Mouse (Mus musculus) heart, embryonic 15.5 days (tissue): Measurements from ENCODE around the gene Lamtor2. TPM values are rescaled to one million over a fixed set of nuclear protein-coding genes. Genes with fewer than 3 reads are reported as not detected.
A peak's percentile ranks its signal among the peaks of the same experiment; 100 is the strongest.

ENCODE experiments used
- ATAC-seq: fragments of 200-750 bp; cut with Nextera tagmentation; replicated peaks from 2 replicates; pipeline ENCODE4 v1.8.0; 2017; ENCODE audit warnings: low read depth, moderate TSS enrichment; ENCODE audit not compliant: insufficient number of reproducible peaks, insufficient read depth, low FRiP score
- H3K27ac ChIP-seq: fragments of 300-500 bp; sonication (generic); 2 replicates; pipeline ENCODE4 v1.5.1; 2015; ENCODE audit warnings: mild to moderate bottlenecking, inconsistent platforms
- H3K27me3 ChIP-seq: fragments of 300-500 bp; sonication (generic); 2 replicates; pipeline ENCODE4 v1.6.1; 2015; ENCODE audit warnings: inconsistent platforms
- H3K36me3 ChIP-seq: fragments of 300-500 bp; sonication (generic); 2 replicates; pipeline ENCODE4 v1.6.1; 2015; ENCODE audit warnings: mild to moderate bottlenecking, inconsistent platforms
- H3K4me1 ChIP-seq: fragments of 300-500 bp; sonication (generic); replicated peaks from 2 replicates; pipeline ENCODE4 v1.6.1; 2015; ENCODE audit warnings: inconsistent platforms
- H3K4me2 ChIP-seq: fragments of 300-500 bp; sonication (generic); 2 replicates; pipeline ENCODE4 v1.6.1; 2015; ENCODE audit warnings: inconsistent platforms, mild to moderate bottlenecking, moderate library complexity
- H3K4me3 ChIP-seq: fragments of 300-500 bp; sonication (generic); 2 replicates; pipeline ENCODE4 v1.5.1; 2015; ENCODE audit warnings: mild to moderate bottlenecking, inconsistent platforms
- H3K9ac ChIP-seq: fragments of 300-500 bp; sonication (generic); 2 replicates; pipeline ENCODE4 v1.6.1; 2015; ENCODE audit warnings: mild to moderate bottlenecking, inconsistent platforms
- H3K9me3 ChIP-seq: fragments of 300-500 bp; sonication (generic); replicated peaks from 2 replicates; pipeline ENCODE4 v1.6.1; 2016; ENCODE audit warnings: inconsistent platforms
- WGBS: fragments of 180-500 bp; shearing (Covaris S2); methylation state at CpG from one replicate; pipeline ENCODE4 v1.1.7; 2015; ENCODE audit warnings: mixed read lengths; 5-methylcytosine and 5-hydroxymethylcytosine counted together
- polyA plus RNA-seq: library from polyadenylated mRNA; unstranded; fragments of >200 nt; fragmentation: Nextera tagmentation; extraction: Ambion mirVana; gene quantifications from 2 replicates; pipeline ENCODE4 v1.2.1, GENCODE M21; 2015

Lamtor2 gene
- polyA plus RNA-seq, 1 experiment from 2014 or later, result 119 TPM

GRCm38 (mm10) chr3:88567892-88568291, 15.0 kb upstream of the Lamtor2 start:
- H3K4me1 ChIP-seq, result peaks cover 10% of the 10 kb centered on the region
- no peaks in the 10 kb centered on the region for H3K27me3 ChIP-seq
- WGBS, result 76% methylated on average over 6 of the region's 6 CpGs
- no peak for ATAC-seq
- H3K4me2 ChIP-seq, result no peak overlapping the region
- no peak overlapping the region for H3K4me3 ChIP-seq
- no peak overlapping the region for H3K27ac ChIP-seq
- H3K9me3 ChIP-seq, result no peaks in the 10 kb centered on the region
- H3K9ac ChIP-seq, result no peak overlapping the region
- H3K36me3 ChIP-seq, result peaks cover 68% of the 10 kb centered on the region

- H3K36me3 ChIP-seq, result peaks cover 71% of the 10 kb centered on the region
- peaks cover 10% of the 10 kb centered on the region for H3K4me1 ChIP-seq
- ATAC-seq, result no peak; the same call in 1 of the 2 replicates
- H3K9ac ChIP-seq, result no peak overlapping the region
- no peaks in the 10 kb centered on the region for H3K27me3 ChIP-seq
- H3K4me3 ChIP-seq, result no peak overlapping the region
- no peaks in the 10 kb centered on the region for H3K9me3 ChIP-seq
- WGBS, result 74% methylated on average over 4 of the region's 4 CpGs
- peak overlapping the region; percentile 37 for H3K27ac ChIP-seq
- H3K4me2 ChIP-seq, result no peak overlapping the region
Observed at GRCm38 (mm10) chr3:88566536-88567061, 13.7 kb upstream of the Lamtor2 start.

- Histone ChIP-seq H3K36me3 (peaks cover 76% of the 10 kb centered on the region), H3K4me1 (peaks cover 10% of the 10 kb centered on the region), H3K9ac (no peak overlapping the region), H3K9me3 (no peaks in the 10 kb centered on the region), H3K4me2 (no peak overlapping the region), H3K27ac (peak overlapping the region; percentile 37), H3K4me3 (no peak overlapping the region), H3K27me3 (no peaks in the 10 kb centered on the region)
- ATAC-seq, result peak; percentile 58; the same call in 1 of the 2 replicates
- 72% methylated on average over 3 of the region's 3 CpGs for WGBS
Observed at GRCm38 (mm10) chr3:88566116-88566515, 13.2 kb upstream of the Lamtor2 start.

- Histone ChIP-seq H3K9ac (no peak overlapping the region), H3K4me2 (no peak overlapping the region), H3K9me3 (no peaks in the 10 kb centered on the region), H3K4me1 (peaks cover 10% of the 10 kb centered on the region), H3K27me3 (no peaks in the 10 kb centered on the region), H3K4me3 (no peak overlapping the region), H3K36me3 (peaks cover 87% of the 10 kb centered on the region), H3K27ac (no peak overlapping the region)
- ATAC-seq, result no peak
- 81% methylated on average over 7 of the region's 7 CpGs for WGBS
Observed at GRCm38 (mm10) chr3:88563966-88564365, 11.1 kb upstream of the Lamtor2 start.

GRCm38 (mm10) chr3:88563442-88563841, 10.6 kb upstream of the Lamtor2 start:
- 76% methylated on average over 4 of the region's 4 CpGs for WGBS
- ATAC-seq, result no peak
- H3K27me3 ChIP-seq, result no peaks in the 10 kb centered on the region
- H3K9ac ChIP-seq, result no peak overlapping the region
- H3K4me3 ChIP-seq, result no peak overlapping the region
- H3K4me1 ChIP-seq, result peaks cover 10% of the 10 kb centered on the region
- peaks cover 85% of the 10 kb centered on the region for H3K36me3 ChIP-seq
- H3K27ac ChIP-seq, result no peak overlapping the region
- H3K4me2 ChIP-seq, result no peak overlapping the region
- H3K9me3 ChIP-seq, result no peaks in the 10 kb centered on the region

- H3K9ac ChIP-seq, result no peak overlapping the region
Observed at GRCm38 (mm10) chr3:88561989-88562388, 9.1 kb upstream of the Lamtor2 start.

GRCm38 (mm10) chr3:88559596-88559995, 6.7 kb upstream of the Lamtor2 start:
- no peak for ATAC-seq
- no peak overlapping the region for H3K4me3 ChIP-seq
- no peak overlapping the region for H3K27ac ChIP-seq
- no peaks in the 10 kb centered on the region for H3K27me3 ChIP-seq
- H3K4me1 ChIP-seq, result peaks cover 7% of the 10 kb centered on the region
- 96% methylated on average over 9 of the region's 9 CpGs for WGBS
- H3K9ac ChIP-seq, result no peak overlapping the region
- peaks cover 80% of the 10 kb centered on the region for H3K36me3 ChIP-seq
- no peak overlapping the region for H3K4me2 ChIP-seq
- H3K9me3 ChIP-seq, result no peaks in the 10 kb centered on the region

More at GRCm38 (mm10) chr3:88561989-88562388, 9.1 kb upstream of the Lamtor2 start:
- H3K27me3 ChIP-seq, result no peaks in the 10 kb centered on the region
- H3K4me2 ChIP-seq, result no peak overlapping the region
- H3K36me3 ChIP-seq, result peaks cover 85% of the 10 kb centered on the region
- 74% methylated on average over 4 of the region's 4 CpGs for WGBS
- ATAC-seq, result no peak
- H3K4me3 ChIP-seq, result no peak overlapping the region
- peaks cover 10% of the 10 kb centered on the region for H3K4me1 ChIP-seq
- H3K9me3 ChIP-seq, result no peaks in the 10 kb centered on the region
- no peak overlapping the region for H3K27ac ChIP-seq

GRCm38 (mm10) chr3:88556616-88557015, 3.7 kb upstream of the Lamtor2 start:
- peaks cover 61% of the 10 kb centered on the region for H3K36me3 ChIP-seq
- H3K4me2 ChIP-seq, result no peak overlapping the region
- no peaks in the 10 kb centered on the region for H3K9me3 ChIP-seq
- no peak overlapping the region for H3K9ac ChIP-seq
- no peaks in the 10 kb centered on the region for H3K27me3 ChIP-seq
- peaks cover 17% of the 10 kb centered on the region for H3K4me1 ChIP-seq
- no peak for ATAC-seq
- H3K4me3 ChIP-seq, result no peak overlapping the region
- no peak overlapping the region for H3K27ac ChIP-seq
- WGBS, result 95% methylated on average over 8 of the region's 8 CpGs

- H3K4me3 ChIP-seq, result no peak overlapping the region
- ATAC-seq, result no peak
- WGBS, result 98% methylated on average over 6 of the region's 6 CpGs
- peaks cover 23% of the 10 kb centered on the region for H3K4me1 ChIP-seq
- peaks cover 52% of the 10 kb centered on the region for H3K36me3 ChIP-seq
- no peak overlapping the region for H3K27ac ChIP-seq
- no peaks in the 10 kb centered on the region for H3K9me3 ChIP-seq
- peak overlapping the region; percentile 34; the same call in 1 of the 2 replicates for H3K9ac ChIP-seq
- H3K4me2 ChIP-seq, result no peak overlapping the region
- H3K27me3 ChIP-seq, result no peaks in the 10 kb centered on the region
Observed at GRCm38 (mm10) chr3:88555731-88556130, 2.9 kb upstream of the Lamtor2 start.

GRCm38 (mm10) chr3:88555069-88555605, 2.3 kb upstream of the Lamtor2 start:
- Histone ChIP-seq H3K27ac (no peak overlapping the region), H3K27me3 (no peaks in the 10 kb centered on the region), H3K4me1 (peaks cover 23% of the 10 kb centered on the region), H3K9me3 (no peaks in the 10 kb centered on the region), H3K9ac (peak overlapping the region; percentile 23; the same call in 1 of the 2 replicates), H3K4me3 (no peak overlapping the region), H3K36me3 (peaks cover 46% of the 10 kb centered on the region), H3K4me2 (peak overlapping the region; percentile 13; the same call in 1 of the 2 replicates)
- no peak for ATAC-seq
- WGBS, result 89% methylated on average over 5 of the region's 5 CpGs

GRCm38 (mm10) chr3:88553880-88554586, 1.2 kb upstream of the Lamtor2 start:
- Histone ChIP-seq H3K27me3 (no peaks in the 10 kb centered on the region), H3K4me1 (peaks cover 23% of the 10 kb centered on the region), H3K4me3 (peak overlapping the region; percentile 96), H3K36me3 (peaks cover 35% of the 10 kb centered on the region), H3K4me2 (peak overlapping the region; percentile 88), H3K9ac (peak overlapping the region; percentile 81), H3K27ac (peak overlapping the region; percentile 99), H3K9me3 (no peaks in the 10 kb centered on the region)
- WGBS, result under 1% methylated on average over 41 of the region's 41 CpGs
- peak; percentile 44 for ATAC-seq
